Mouse (Mus musculus): ENCODE measurements around the gene Schip1. TPM values are rescaled to one million over a fixed set of nuclear protein-coding genes. Genes with fewer than 3 reads are reported as not detected.

The Schip1 gene
- polyA plus RNA-seq, 1 experiment from 2014 or later, result 86.4 TPM

DNA sequence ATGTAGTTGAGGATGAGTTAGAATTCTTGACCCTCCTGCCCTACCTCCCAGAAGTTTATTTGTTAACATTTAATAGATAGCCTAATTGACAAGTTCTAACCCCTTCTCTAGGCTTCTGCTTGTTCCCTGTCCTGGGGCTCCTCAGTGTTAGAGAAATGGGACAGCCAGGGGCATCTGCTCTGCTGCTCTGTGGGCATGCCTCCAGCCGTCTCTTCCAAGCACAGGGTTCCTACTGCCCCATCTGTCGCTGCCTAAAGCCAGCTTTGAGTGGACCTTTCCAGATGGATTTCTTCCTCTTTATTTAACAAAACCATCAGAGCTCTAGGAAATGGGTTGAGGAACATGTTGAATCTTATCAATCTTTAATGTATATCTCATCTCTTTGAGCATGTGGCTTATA lies 357.2 kb downstream of the Schip1 start:
- 83% methylated on average over 2 of the region's 2 CpGs for WGBS
- Histone ChIP-seq H3K27ac (no peak overlapping the region), H3K4me3 (no peak overlapping the region), H3K9me3 (no peaks in the 10 kb centered on the region), H3K36me3 (no peaks in the 10 kb centered on the region), H3K27me3 (ENCODE audit: insufficient read depth, poor library complexity, severe bottlenecking) (no peaks in the 10 kb centered on the region), H3K4me1 (replicated peaks) (peaks cover 4% of the 10 kb centered on the region)
- DNase-seq (ENCODE audit: low spot score), result no peak

DNA sequence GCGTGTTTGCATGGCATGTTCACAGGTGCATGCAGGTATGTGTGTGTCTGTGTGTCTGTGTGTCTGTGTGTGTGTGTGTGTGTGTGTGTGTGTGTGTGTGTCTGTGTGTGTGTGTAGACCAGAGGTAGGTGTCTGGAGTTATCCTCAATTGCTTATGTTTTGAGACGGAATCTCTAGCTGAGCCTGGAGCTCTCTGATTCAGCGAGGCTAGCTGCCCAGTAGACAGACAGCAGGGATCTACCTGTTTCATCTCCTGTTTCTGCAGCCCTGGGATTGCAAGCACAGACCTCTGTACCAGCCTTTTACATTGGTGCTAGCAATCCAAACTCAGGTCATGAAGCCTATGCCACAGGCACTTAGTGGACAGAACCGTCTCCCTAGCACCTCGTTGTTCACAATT lies 363.5 kb downstream of the Schip1 start:
- Histone ChIP-seq H3K9me3 (no peaks in the 10 kb centered on the region), H3K4me3 (no peak overlapping the region), H3K27me3 (ENCODE audit: insufficient read depth, poor library complexity, severe bottlenecking) (no peaks in the 10 kb centered on the region), H3K27ac (no peak overlapping the region), H3K36me3 (no peaks in the 10 kb centered on the region), H3K4me1 (replicated peaks) (peaks cover 10% of the 10 kb centered on the region)
- DNase-seq (ENCODE audit: low spot score), result no peak
- WGBS, result 89% methylated on average over 5 of the region's 5 CpGs

DNA sequence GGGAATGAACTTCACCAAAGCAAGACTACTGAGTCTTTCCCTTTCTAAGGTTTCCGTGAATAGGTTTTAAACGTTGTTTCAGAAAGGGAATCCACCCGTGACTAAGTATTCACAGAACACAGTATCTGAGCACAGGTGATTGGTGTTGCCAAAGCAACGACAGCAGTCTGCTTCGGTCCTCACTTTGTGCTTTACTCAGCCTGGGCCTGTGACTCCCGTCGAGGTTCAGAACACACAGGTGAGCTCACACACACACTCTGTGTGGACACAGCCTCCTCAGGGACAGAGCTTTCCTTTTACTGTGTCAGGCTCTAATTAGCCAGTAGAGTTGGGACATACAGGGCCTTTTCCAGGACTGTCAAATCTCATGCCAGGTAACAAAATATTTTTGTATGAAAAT lies 369.8 kb downstream of the Schip1 start:
- H3K4me3 ChIP-seq, result no peak overlapping the region

DNA sequence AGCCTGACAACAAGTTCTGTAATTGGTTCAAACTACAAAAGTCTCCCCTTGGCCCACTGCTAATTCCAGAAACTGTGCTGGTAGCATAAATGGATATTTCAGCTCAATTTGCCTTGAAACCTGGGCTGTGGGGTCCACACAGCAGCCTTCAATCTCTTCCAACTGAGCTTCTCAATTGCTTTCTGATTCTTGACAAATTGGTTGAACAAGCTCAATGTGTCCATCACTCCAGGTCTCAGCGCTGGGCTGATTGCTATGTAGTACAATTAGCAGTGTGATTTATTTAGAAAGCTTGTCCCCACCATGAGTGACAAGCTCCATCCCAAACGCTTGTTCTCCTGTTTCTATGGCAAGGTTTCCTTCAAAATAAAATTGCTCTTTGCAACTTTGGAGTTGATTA lies 370.3 kb downstream of the Schip1 start:
- WGBS, result 82% methylated on average over 2 of the region's 2 CpGs
- no peak for DNase-seq (ENCODE audit: low spot score)
- H3K27ac ChIP-seq, result no peak overlapping the region

More for the DNA sequence above, 369.8 kb downstream of the Schip1 start:
- Histone ChIP-seq H3K27ac (no peak overlapping the region), H3K4me1 (replicated peaks) (peaks cover 9% of the 10 kb centered on the region; the same call in 1 of the 2 replicates), H3K9me3 (no peaks in the 10 kb centered on the region), H3K27me3 (ENCODE audit: insufficient read depth, poor library complexity, severe bottlenecking) (no peaks in the 10 kb centered on the region), H3K36me3 (no peaks in the 10 kb centered on the region)
- no peak for DNase-seq (ENCODE audit: low spot score)
- WGBS, result 59% methylated on average over 7 of the region's 7 CpGs

DNA sequence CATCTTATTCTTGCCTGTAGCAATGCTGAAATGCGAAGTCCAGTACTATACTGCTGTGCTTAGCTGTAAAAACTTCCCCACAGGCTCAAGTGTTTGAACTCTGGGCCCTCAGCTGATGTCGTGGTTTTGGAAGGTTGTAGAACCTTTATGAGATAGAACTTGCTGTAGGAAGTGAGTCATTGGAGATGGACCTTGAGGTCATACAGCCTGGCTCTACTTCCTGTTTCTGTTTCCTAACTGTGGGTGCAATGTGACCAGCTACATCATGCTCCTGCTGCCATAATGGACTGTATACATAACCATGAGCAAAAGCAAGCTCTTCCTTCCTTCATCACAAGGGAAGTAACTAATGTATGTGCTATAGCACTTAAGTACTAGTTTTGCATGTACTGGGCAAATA lies 383.9 kb downstream of the Schip1 start:
- H3K4me1 ChIP-seq (replicated peaks), result no peaks in the 10 kb centered on the region
- WGBS, result 83% methylated on average over 2 of the region's 2 CpGs
- no peaks in the 10 kb centered on the region for H3K9me3 ChIP-seq
- no peak for DNase-seq (ENCODE audit: low spot score)
- no peaks in the 10 kb centered on the region for H3K27me3 ChIP-seq (ENCODE audit: insufficient read depth, poor library complexity, severe bottlenecking)
- no peaks in the 10 kb centered on the region for H3K36me3 ChIP-seq
- no peak overlapping the region for H3K27ac ChIP-seq
- no peak overlapping the region for H3K4me3 ChIP-seq

More for the DNA sequence above, 370.3 kb downstream of the Schip1 start:
- Histone ChIP-seq H3K9me3 (no peaks in the 10 kb centered on the region), H3K4me1 (replicated peaks) (peaks cover 9% of the 10 kb centered on the region; the same call in 1 of the 2 replicates), H3K27me3 (ENCODE audit: insufficient read depth, poor library complexity, severe bottlenecking) (no peaks in the 10 kb centered on the region), H3K4me3 (no peak overlapping the region), H3K36me3 (no peaks in the 10 kb centered on the region)

DNA sequence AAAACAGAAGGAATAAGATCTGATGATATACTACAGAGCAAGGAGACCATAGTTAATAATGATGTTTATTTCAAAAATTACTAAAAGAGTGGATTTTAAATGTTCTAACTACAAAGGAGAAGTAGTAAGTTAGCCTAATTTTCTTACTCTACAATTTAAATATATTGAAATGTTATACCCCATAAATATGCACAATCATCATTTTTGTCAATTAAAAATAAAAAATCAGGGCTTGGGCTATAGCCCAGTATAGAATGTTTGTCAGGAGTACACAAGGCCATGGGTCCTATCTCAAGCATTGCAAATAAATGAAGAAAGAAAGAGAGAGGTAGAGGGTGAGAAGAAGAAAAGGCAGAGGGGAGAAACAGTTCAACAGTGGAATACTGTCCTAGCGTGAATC lies 387.0 kb downstream of the Schip1 start:
- H3K27me3 ChIP-seq (ENCODE audit: insufficient read depth, poor library complexity, severe bottlenecking), result no peaks in the 10 kb centered on the region
- no peaks in the 10 kb centered on the region for H3K4me1 ChIP-seq (replicated peaks)
- no peaks in the 10 kb centered on the region for H3K9me3 ChIP-seq
- H3K27ac ChIP-seq, result no peak overlapping the region
- DNase-seq (ENCODE audit: low spot score), result no peak
- H3K4me3 ChIP-seq, result no peak overlapping the region
- WGBS, result 91% methylated on average over 1 of the region's 1 CpGs
- H3K36me3 ChIP-seq, result no peaks in the 10 kb centered on the region

DNA sequence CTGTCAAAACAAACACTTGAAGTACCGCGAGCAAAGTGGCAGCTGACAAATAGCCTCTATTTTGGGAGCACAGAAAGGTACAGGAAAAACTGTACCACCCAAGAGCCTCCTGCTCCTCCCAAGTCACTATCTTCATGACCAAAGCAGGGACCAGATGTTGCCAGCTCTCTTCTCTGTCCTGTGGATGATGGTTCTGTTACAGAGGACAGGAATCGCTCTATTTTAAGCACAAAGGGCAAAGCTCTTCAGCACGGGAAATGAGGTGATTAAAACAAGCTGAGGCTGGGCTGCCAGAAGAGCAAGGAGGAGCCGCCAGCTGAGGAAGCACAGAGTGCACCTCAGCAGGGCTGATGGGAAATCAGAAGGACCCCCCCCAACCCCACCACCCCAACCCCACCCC lies 388.7 kb downstream of the Schip1 start:
- peak; percentile 27 for DNase-seq (ENCODE audit: low spot score)
- Histone ChIP-seq H3K36me3 (no peaks in the 10 kb centered on the region), H3K27me3 (ENCODE audit: insufficient read depth, poor library complexity, severe bottlenecking) (no peaks in the 10 kb centered on the region), H3K4me1 (replicated peaks) (no peaks in the 10 kb centered on the region), H3K27ac (no peak overlapping the region), H3K9me3 (no peaks in the 10 kb centered on the region), H3K4me3 (no peak overlapping the region)
- 47% methylated on average over 5 of the region's 5 CpGs for WGBS

DNA sequence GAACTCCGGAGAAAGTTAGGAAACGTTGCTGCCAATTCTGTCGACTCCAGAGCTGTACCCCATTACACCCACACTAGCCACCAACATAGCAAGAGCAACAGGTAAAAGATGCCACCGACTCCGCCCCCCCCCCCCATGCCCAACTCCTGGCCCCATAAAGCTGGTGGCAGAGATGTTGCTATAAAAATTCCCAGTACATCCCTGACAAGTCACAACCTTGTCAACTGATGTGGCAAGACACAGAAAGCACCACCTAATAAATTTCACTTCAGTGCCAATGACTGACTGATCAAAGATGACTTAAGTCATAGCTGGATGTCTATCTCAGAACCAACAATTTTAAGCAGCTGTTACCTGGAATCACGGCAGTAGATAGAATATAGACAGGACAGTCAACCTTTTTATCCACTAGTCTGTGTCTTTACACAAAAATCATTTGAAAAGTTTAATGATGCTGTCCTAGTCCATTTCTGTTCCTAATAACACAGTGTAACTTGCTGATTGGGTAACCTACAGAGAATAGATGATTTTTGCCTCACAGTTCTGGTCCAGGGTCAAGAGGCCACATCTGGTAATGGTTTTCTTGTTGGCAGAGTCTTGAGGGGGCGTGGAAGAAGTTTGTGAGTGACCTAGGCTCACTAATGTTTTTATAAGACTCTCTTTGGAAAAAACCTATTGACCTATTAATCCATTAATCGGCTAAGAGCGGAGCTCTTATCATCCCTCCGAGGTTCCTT lies 389.3 kb downstream of the Schip1 start:
- no peaks in the 10 kb centered on the region for H3K4me1 ChIP-seq (replicated peaks)
- no peak overlapping the region for H3K27ac ChIP-seq
- H3K27me3 ChIP-seq (ENCODE audit: insufficient read depth, poor library complexity, severe bottlenecking), result no peaks in the 10 kb centered on the region
- WGBS, result 69% methylated on average over 10 of the region's 10 CpGs
- H3K4me3 ChIP-seq, result no peak overlapping the region
- H3K9me3 ChIP-seq, result no peaks in the 10 kb centered on the region
- no peaks in the 10 kb centered on the region for H3K36me3 ChIP-seq
- peak; percentile 47 for DNase-seq (ENCODE audit: low spot score)

DNA sequence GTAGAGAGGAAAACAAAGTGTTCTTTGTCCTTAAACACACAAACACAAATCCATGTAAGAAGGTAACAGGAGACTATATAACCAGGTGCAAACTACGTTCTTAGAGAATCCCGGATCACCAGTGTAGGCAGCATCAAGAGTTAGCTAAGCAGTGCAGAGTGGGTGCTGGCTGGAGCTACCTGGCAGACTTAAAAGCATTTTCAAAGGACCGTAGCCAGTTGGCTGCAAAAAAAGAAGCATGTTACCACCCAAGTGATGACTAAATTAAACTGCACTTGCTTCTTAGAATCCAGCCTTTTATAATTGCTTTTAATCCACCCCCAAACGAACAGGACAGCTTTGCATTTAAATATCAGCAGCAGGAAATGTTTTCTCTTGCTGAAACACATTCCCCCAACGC lies 402.0 kb downstream of the Schip1 start:
- Histone ChIP-seq H3K36me3 (no peaks in the 10 kb centered on the region), H3K27ac (no peak overlapping the region), H3K4me3 (no peak overlapping the region), H3K4me1 (replicated peaks) (peaks cover 31% of the 10 kb centered on the region), H3K27me3 (ENCODE audit: insufficient read depth, poor library complexity, severe bottlenecking) (0 out of 2 replicates have a peak, but pooled peaks cover 6% of the 10 kb centered on the region), H3K9me3 (no peaks in the 10 kb centered on the region)
- no peak for DNase-seq (ENCODE audit: low spot score)
- WGBS, result 29% methylated on average over 5 of the region's 5 CpGs

DNA sequence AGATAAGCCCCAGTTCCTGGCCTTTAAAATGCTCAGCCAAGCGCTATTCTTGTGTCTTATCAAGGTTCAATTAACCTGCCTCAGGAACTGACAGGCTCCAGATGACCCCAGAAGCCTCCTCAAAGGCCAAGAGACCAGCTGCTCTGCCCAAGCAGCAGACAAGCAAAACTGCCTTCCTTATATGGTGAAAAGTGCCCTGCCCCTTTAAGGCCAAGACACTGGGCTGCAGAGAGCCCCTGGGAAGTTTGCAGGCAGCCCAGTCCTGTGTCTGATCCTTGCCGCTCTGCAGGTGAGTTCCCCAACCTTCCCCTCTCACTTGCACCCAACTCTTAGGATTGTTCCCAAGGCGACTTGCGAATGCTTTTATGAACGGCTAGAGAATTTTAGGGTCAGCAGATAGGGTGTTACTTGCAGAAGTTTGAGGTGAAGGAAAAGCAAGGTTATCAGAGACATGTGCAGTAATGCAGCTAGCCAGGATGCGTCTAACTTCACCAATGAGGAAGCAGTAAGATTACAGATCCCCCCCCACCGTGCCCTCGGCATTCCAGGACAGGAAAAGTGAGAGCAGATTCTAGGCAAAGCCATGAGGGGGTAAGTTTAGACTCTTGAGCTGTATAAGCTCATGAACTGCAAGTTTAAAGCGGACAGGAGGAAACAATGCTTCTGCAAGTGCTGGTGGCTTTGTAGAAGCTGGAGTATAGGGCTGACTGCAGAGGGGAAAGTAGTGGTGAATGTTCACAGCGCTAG lies 403.5 kb downstream of the Schip1 start:
- H3K27me3 ChIP-seq (ENCODE audit: insufficient read depth, poor library complexity, severe bottlenecking), result peaks cover 12% of the 10 kb centered on the region; the same call in 1 of the 2 replicates
- DNase-seq (ENCODE audit: low spot score), result peak; percentile 54
- peak overlapping the region; percentile 72 for H3K27ac ChIP-seq
- under 1% methylated on average over 10 of the region's 10 CpGs for WGBS
- peak overlapping the region; percentile 43 for H3K4me3 ChIP-seq
- peaks cover 31% of the 10 kb centered on the region for H3K4me1 ChIP-seq (replicated peaks)
- H3K36me3 ChIP-seq, result no peaks in the 10 kb centered on the region
- no peaks in the 10 kb centered on the region for H3K9me3 ChIP-seq

DNA sequence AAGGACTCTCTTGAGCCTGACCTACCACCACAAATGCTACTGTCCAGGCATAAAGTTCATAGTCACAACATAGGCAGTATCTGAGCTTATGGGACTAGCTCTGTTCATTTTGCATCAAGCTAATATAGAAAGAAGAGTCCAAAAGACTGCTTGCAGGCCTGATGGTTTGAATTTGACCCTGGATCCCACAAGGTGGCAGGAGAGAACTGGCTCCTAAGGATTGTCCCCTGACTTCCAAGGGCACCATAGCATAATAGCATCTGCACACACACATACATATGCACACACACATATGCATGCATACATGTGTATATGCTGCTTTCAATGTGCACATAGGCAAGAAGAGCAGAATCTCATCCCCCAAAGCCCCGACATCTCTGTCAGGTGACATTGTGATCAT lies 405.0 kb downstream of the Schip1 start:
- Histone ChIP-seq H3K4me1 (replicated peaks) (peaks cover 31% of the 10 kb centered on the region), H3K9me3 (no peaks in the 10 kb centered on the region), H3K36me3 (no peaks in the 10 kb centered on the region), H3K27ac (no peak overlapping the region), H3K4me3 (no peak overlapping the region), H3K27me3 (ENCODE audit: insufficient read depth, poor library complexity, severe bottlenecking) (peaks cover 12% of the 10 kb centered on the region; the same call in 1 of the 2 replicates)
- 79% methylated on average over 1 of the region's 1 CpGs for WGBS
- no peak for DNase-seq (ENCODE audit: low spot score)

DNA sequence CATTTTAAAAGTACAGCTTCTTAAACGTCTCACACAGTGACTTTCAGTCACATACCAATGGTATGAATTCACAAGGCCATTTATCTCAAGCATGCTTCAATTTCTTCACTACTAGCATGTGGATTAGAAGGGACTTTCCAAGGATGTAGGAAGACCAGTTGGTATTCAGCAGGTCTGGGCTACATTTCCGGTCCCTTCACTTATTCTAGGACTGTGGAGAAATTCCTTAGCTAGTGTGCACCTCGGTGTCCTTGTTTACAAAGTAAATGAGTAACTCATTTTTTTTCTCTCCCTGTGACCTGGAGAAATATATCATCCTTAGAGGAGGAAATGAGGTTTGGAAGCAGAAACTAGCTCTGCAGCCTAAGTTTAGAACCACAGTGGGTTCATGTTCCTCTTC lies 405.5 kb downstream of the Schip1 start:
- DNase-seq (ENCODE audit: low spot score), result no peak
- no peaks in the 10 kb centered on the region for H3K36me3 ChIP-seq
- H3K27ac ChIP-seq, result no peak overlapping the region
- peaks cover 14% of the 10 kb centered on the region for H3K27me3 ChIP-seq (ENCODE audit: insufficient read depth, poor library complexity, severe bottlenecking)
- H3K4me3 ChIP-seq, result no peak overlapping the region
- peaks cover 31% of the 10 kb centered on the region for H3K4me1 ChIP-seq (replicated peaks)
- 67% methylated on average over 3 of the region's 3 CpGs for WGBS
- H3K9me3 ChIP-seq, result no peaks in the 10 kb centered on the region

DNA sequence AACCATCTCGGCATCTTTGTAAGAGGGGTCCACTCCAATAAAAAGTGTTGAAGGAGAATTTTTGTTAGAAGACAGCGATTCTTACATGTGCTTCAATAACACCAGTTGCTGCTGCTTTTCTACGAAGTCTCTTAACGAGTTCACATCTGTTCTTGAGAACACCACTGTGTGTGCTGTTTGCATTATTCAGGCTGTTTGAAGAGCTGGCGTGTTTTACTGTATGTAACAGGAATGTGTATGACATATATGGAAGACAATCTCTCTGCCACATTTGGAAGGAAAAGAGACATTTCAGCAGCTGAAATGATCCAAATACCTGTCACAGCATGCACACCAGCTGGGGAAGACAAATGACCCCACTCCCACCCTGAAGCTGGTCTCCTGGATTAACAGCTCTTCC lies 406.0 kb downstream of the Schip1 start:
- no peaks in the 10 kb centered on the region for H3K36me3 ChIP-seq
- no peak overlapping the region for H3K27ac ChIP-seq
- 72% methylated on average over 5 of the region's 5 CpGs for WGBS
- no peak for DNase-seq (ENCODE audit: low spot score)
- no peaks in the 10 kb centered on the region for H3K9me3 ChIP-seq
- no peak overlapping the region for H3K4me3 ChIP-seq
- H3K27me3 ChIP-seq (ENCODE audit: insufficient read depth, poor library complexity, severe bottlenecking), result peaks cover 19% of the 10 kb centered on the region
- peaks cover 31% of the 10 kb centered on the region for H3K4me1 ChIP-seq (replicated peaks)
